Mouse (Mus musculus) myocyte (in vitro differentiated cells): ENCODE results near the gene Lhfpl4. TPM values are rescaled to one million over a fixed set of nuclear protein-coding genes. Genes with fewer than 3 reads are reported as not detected.

Source experiments
- H3K27me3 ChIP-seq: one replicate; pipeline ENCODE4 v1.6.1; 2011; ENCODE audit not compliant: control insufficient read depth, insufficient read depth, insufficient read length
- H3K36me3 ChIP-seq: one replicate; pipeline ENCODE4 v1.6.1; 2011; ENCODE audit not compliant: control insufficient read depth, insufficient read depth
- H3K4me2 ChIP-seq: one replicate; pipeline ENCODE4 v1.6.1; 2011; ENCODE audit warnings: low read depth, control low read depth
- H3K4me3 ChIP-seq: one replicate; pipeline ENCODE4 v1.5.1; 2011; ENCODE audit warnings: mild to moderate bottlenecking, control low read depth, moderate library complexity
- H3K79me2 ChIP-seq: one replicate; pipeline ENCODE4 v1.6.1; 2011; ENCODE audit not compliant: control insufficient read depth, insufficient read depth
- H3ac ChIP-seq: one replicate; pipeline ENCODE4 v1.6.1; 2011; ENCODE audit not compliant: control insufficient read depth, insufficient read length
- CEBPB ChIP-seq: IDR thresholded peaks from 2 replicates; pipeline ENCODE4 v1.6.1; 2011; ENCODE audit warnings: mild to moderate bottlenecking, moderate library complexity; ENCODE audit not compliant: poor library complexity, insufficient read depth, severe bottlenecking
- E2F4 ChIP-seq: IDR thresholded peaks from one replicate; pipeline ENCODE4 v1.6.1; 2011; ENCODE audit warnings: mild to moderate bottlenecking, control low read depth, moderate library complexity; ENCODE audit not compliant: insufficient read depth
- MAX ChIP-seq: IDR thresholded peaks from one replicate; pipeline ENCODE4 v1.6.1; 2011; ENCODE audit warnings: low read depth, mild to moderate bottlenecking, control low read depth
- MYOD1 ChIP-seq, 3 experiments: IDR thresholded peaks; one replicate each; pipeline ENCODE4 v1.6.1; 2011; ENCODE audit warnings: control low read depth in 2 of 3, low read depth in 2 of 3, mild to moderate bottlenecking in 2 of 3, moderate library complexity in 1 of 3; ENCODE audit not compliant: insufficient read length in 2 of 3, control insufficient read depth in 1 of 3
- MYOG ChIP-seq, 3 experiments: IDR thresholded peaks; one replicate each; pipeline ENCODE4 v1.6.1; 2011; ENCODE audit warnings: control low read depth in 2 of 3, low read depth in 2 of 3, mild to moderate bottlenecking in 2 of 3; ENCODE audit not compliant: insufficient read length in 2 of 3, control insufficient read depth in 1 of 3, insufficient read depth in 1 of 3
- POLR2A ChIP-seq: IDR thresholded peaks from one replicate; pipeline ENCODE4 v1.6.1; 2011; ENCODE audit warnings: low read depth, mild to moderate bottlenecking, control low read depth, moderate library complexity; ENCODE audit not compliant: insufficient read length
- POLR2AphosphoS2 ChIP-seq: IDR thresholded peaks from one replicate; pipeline ENCODE4 v1.6.1; 2011; ENCODE audit warnings: low read depth, control low read depth; ENCODE audit not compliant: insufficient read length
- REST ChIP-seq: IDR thresholded peaks from one replicate; pipeline ENCODE4 v1.6.1; 2011; ENCODE audit warnings: mild to moderate bottlenecking, control low read depth, moderate library complexity; ENCODE audit not compliant: insufficient read depth, insufficient read length
- SRF ChIP-seq: IDR thresholded peaks from one replicate; pipeline ENCODE4 v1.6.1; 2011; ENCODE audit warnings: low read depth; ENCODE audit not compliant: control insufficient read depth, insufficient read length
- TCF12 ChIP-seq: IDR thresholded peaks from one replicate; pipeline ENCODE4 v1.6.1; 2011; ENCODE audit warnings: mild to moderate bottlenecking, control low read depth; ENCODE audit not compliant: poor library complexity, insufficient read depth, severe bottlenecking
- TCF3 ChIP-seq: IDR thresholded peaks from one replicate; pipeline ENCODE4 v1.6.1; 2011; ENCODE audit warnings: low read depth, control low read depth; ENCODE audit not compliant: insufficient read length
- USF1 ChIP-seq: IDR thresholded peaks from one replicate; pipeline ENCODE4 v1.6.1; 2011; ENCODE audit warnings: low read depth, mild to moderate bottlenecking, control low read depth, moderate library complexity
- polyA plus RNA-seq: library from polyadenylated mRNA; unstranded; fragments of >200 nt; fragmentation: generic; extraction: Trizol; gene quantifications from one replicate; pipeline ENCODE4 v1.2.1, GENCODE M21; 2012; ENCODE audit warnings: missing spikeins

The Lhfpl4 gene
- polyA plus RNA-seq, 1 experiment, result 0.11 TPM

GRCm38 (mm10) chr6:113145249-113145648, 49.9 kb downstream of the Lhfpl4 start:
- no peak overlapping the region for H3K4me2 ChIP-seq
- peaks cover 87% of the 10 kb centered on the region for H3K36me3 ChIP-seq
- H3K4me3 ChIP-seq, result no peak overlapping the region
- TF ChIP-seq SRF (no peak), CEBPB (no peak), TCF12 (no peak), POLR2AphosphoS2 (no peak), MYOG (IDR thresholded peaks at IDR 0.05; ENCODE audit: control insufficient read depth in 1 of 3, insufficient read depth in 1 of 3, insufficient read length in 2 of 3, low read depth in 2 of 3) (no peak), E2F4 (no peak), MAX (no peak), TCF3 (no peak), REST (no peak), MYOD1 (IDR thresholded peaks at IDR 0.05; ENCODE audit: control insufficient read depth in 1 of 3, insufficient read length in 2 of 3, low read depth in 2 of 3) (no peak), USF1 (no peak), POLR2A (no peak)
- H3ac ChIP-seq, result no peak overlapping the region
- no peaks in the 10 kb centered on the region for H3K27me3 ChIP-seq
- H3K79me2 ChIP-seq, result no peaks in the 10 kb centered on the region

GRCm38 (mm10) chr6:113144764-113145163, 50.4 kb downstream of the Lhfpl4 start:
- no peaks in the 10 kb centered on the region for H3K27me3 ChIP-seq
- TF ChIP-seq MAX (no peak), USF1 (no peak)
- no peak overlapping the region for H3K4me3 ChIP-seq
- peaks cover 86% of the 10 kb centered on the region for H3K36me3 ChIP-seq
- no peak overlapping the region for H3ac ChIP-seq
- H3K4me2 ChIP-seq, result no peak overlapping the region
- H3K79me2 ChIP-seq, result no peaks in the 10 kb centered on the region

- no peak overlapping the region for H3ac ChIP-seq
- no peak for TF ChIP-seq USF1
- TF ChIP-seq CEBPB, result no peak
- TF ChIP-seq TCF3, result no peak
- no peak for TF ChIP-seq MAX
- no peak for TF ChIP-seq POLR2A
- TF ChIP-seq TCF12, result no peak
- H3K27me3 ChIP-seq, result no peaks in the 10 kb centered on the region
- peaks cover 9% of the 10 kb centered on the region for H3K79me2 ChIP-seq
- no peak overlapping the region for H3K4me2 ChIP-seq
- no peak overlapping the region for H3K4me3 ChIP-seq
- peaks cover 82% of the 10 kb centered on the region for H3K36me3 ChIP-seq
Observed at GRCm38 (mm10) chr6:113141389-113142094, 53.6 kb downstream of the Lhfpl4 start.

- TF ChIP-seq TCF3, result no peak
- no peak for TF ChIP-seq MAX
- no peak for TF ChIP-seq REST
- no peak for TF ChIP-seq SRF
- TF ChIP-seq MYOG (IDR thresholded peaks at IDR 0.05; ENCODE audit: control insufficient read depth in 1 of 3, insufficient read depth in 1 of 3, insufficient read length in 2 of 3, low read depth in 2 of 3), result no peak
- no peak for TF ChIP-seq CEBPB
- TF ChIP-seq USF1, result no peak
- TF ChIP-seq POLR2AphosphoS2, result no peak
- no peak for TF ChIP-seq MYOD1 (IDR thresholded peaks at IDR 0.05; ENCODE audit: control insufficient read depth in 1 of 3, insufficient read length in 2 of 3, low read depth in 2 of 3)
- TF ChIP-seq TCF12, result no peak
- TF ChIP-seq E2F4, result no peak
- no peak for TF ChIP-seq POLR2A
- Histone ChIP-seq H3K27me3 (no peaks in the 10 kb centered on the region), H3K4me3 (no peak overlapping the region), H3K4me2 (no peak overlapping the region), H3K79me2 (peaks cover 8% of the 10 kb centered on the region), H3ac (no peak overlapping the region), H3K36me3 (peaks cover 71% of the 10 kb centered on the region)
Observed at GRCm38 (mm10) chr6:113133360-113133759, 61.8 kb downstream of the Lhfpl4 start.

GRCm38 (mm10) chr6:113120806-113121205, 74.4 kb downstream of the Lhfpl4 start:
- no peak for TF ChIP-seq POLR2AphosphoS2
- TF ChIP-seq SRF, result no peak
- no peak for TF ChIP-seq USF1
- TF ChIP-seq MYOD1 (IDR thresholded peaks at IDR 0.05; ENCODE audit: control insufficient read depth in 1 of 3, insufficient read length in 2 of 3, low read depth in 2 of 3), result no peak
- TF ChIP-seq TCF3, result no peak
- no peak for TF ChIP-seq E2F4
- TF ChIP-seq POLR2A, result no peak
- TF ChIP-seq MAX, result no peak
- TF ChIP-seq REST, result no peak
- TF ChIP-seq CEBPB, result no peak
- no peak for TF ChIP-seq TCF12
- no peak for TF ChIP-seq MYOG (IDR thresholded peaks at IDR 0.05; ENCODE audit: control insufficient read depth in 1 of 3, insufficient read depth in 1 of 3, insufficient read length in 2 of 3, low read depth in 2 of 3)
- no peaks in the 10 kb centered on the region for H3K27me3 ChIP-seq
- H3K4me2 ChIP-seq, result no peak overlapping the region
- peaks cover 97% of the 10 kb centered on the region for H3K36me3 ChIP-seq
- H3K4me3 ChIP-seq, result no peak overlapping the region
- H3K79me2 ChIP-seq, result peaks cover 8% of the 10 kb centered on the region
- H3ac ChIP-seq, result no peak overlapping the region
